Mouse (Mus musculus): ENCODE measurements at regions not wholly inside any gene's neighbourhood (a gene's known extent, or its start where the extent isn't known, plus 50 kb on each side); places are given as distances from the start of the nearest gene placed in this dataset.

DNA sequence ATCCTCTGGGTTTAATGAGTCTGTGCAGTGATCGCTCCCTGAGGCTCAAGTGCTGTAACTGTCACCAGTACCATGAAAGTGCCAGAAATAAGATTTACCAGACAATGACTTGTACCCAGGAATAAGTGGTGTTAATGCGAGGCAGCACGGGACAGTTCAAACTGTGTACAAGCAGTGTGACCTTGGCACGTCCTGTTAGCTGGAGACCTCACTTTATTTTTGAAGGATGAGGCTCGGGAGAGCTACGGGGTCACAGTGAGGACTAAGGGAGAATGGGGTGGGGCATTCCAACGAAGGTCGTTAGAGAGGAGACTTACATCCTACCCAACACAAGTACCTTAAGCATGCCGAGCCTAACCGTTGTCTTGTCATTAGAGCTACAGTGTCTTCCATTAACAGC is 362.2 kb upstream of the Gm10131 start:
- TF ChIP-seq POLR2A (IDR thresholded peaks at IDR 0.05; ENCODE audit: extremely low read depth, insufficient read depth, low read length) (no peak), CTCF (IDR thresholded peaks at IDR 0.05; ENCODE audit: low read depth, low read length) (no peak)
